Mouse (Mus musculus) G1E-ER4 (cell line): Measurements from ENCODE around the gene Tmem35b. TPM values are rescaled to one million over a fixed set of nuclear protein-coding genes. Genes with fewer than 3 reads are reported as not detected.

ENCODE experiments used
- GATA1 ChIP-seq: IDR thresholded peaks from one replicate; pipeline ENCODE4 v1.8.0; 2012; ENCODE audit warnings: low read length, inconsistent platforms
- polyA plus RNA-seq: library from polyadenylated mRNA; stranded (reverse); fragments of >175 nt; gene quantifications from 2 replicates; pipeline ENCODE4 v1.2.3, GENCODE M21; 2012

Gene Tmem35b
- polyA plus RNA-seq, 1 experiment = 0.27 TPM

DNA sequence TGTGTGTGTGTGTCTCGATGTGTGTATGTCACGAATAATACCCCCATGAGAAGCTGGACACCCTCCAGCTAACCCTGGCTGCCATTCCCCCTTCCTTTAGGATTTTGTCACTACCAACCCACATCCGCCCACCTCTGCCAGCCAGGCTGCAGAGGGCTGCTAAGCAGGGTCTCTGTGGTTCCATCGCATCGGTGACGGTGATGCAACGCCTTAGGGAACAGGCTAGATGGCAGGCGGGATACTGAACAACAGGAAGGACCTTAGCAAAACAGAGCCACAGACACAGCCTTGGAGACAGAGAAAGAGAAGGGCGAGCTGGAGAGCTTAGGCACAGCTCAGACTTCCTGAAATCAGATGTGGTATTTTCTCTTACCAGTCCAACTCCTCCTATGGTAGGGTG, 55.2 kb downstream of the Tmem35b start:
- no peak for TF ChIP-seq GATA1

Other genes with a start within 250 kb of the Tmem35b start
- gene Zmym4, start 155.6 kb upstream of the Tmem35b start, polyA plus RNA-seq = 3.1 and 3.9 TPM in 2 replicates
- 333 and 439 TPM in 2 replicates for gene Sfpq, start 102.4 kb upstream of the Tmem35b start, polyA plus RNA-seq
- gene Zmym1, start 62.5 kb upstream of the Tmem35b start, polyA plus RNA-seq = 1.9 and 2.0 TPM in 2 replicates
- gene Zmym6, start 46.3 kb upstream of the Tmem35b start, polyA plus RNA-seq = 0.42 and 0.43 TPM in 2 replicates
- 0.02 TPM in 1 of 2 replicates, not detected in the other for gene Dlgap3, start 45.5 kb downstream of the Tmem35b start, polyA plus RNA-seq
- 38.5 and 42.4 TPM in 2 replicates for gene Smim12, start 120.1 kb downstream of the Tmem35b start, polyA plus RNA-seq
- gene Gja4, start 190.3 kb downstream of the Tmem35b start, polyA plus RNA-seq = not detected in 2 replicates
- gene Gjb3, start 207.2 kb downstream of the Tmem35b start, polyA plus RNA-seq = not detected in 2 replicates
- not detected in 2 replicates for gene Gjb4, start 230.4 kb downstream of the Tmem35b start, polyA plus RNA-seq
- gene Gjb5, start 234.5 kb downstream of the Tmem35b start, polyA plus RNA-seq = not detected in 2 replicates